Mouse (Mus musculus) kidney, adult 18-20 months (tissue): ENCODE measurements around the gene Pom121l2.

Source experiments
- DNase-seq: peaks from one replicate; pipeline ENCODE4 v3.0.0; 2021

Gene Pom121l2

DNA sequence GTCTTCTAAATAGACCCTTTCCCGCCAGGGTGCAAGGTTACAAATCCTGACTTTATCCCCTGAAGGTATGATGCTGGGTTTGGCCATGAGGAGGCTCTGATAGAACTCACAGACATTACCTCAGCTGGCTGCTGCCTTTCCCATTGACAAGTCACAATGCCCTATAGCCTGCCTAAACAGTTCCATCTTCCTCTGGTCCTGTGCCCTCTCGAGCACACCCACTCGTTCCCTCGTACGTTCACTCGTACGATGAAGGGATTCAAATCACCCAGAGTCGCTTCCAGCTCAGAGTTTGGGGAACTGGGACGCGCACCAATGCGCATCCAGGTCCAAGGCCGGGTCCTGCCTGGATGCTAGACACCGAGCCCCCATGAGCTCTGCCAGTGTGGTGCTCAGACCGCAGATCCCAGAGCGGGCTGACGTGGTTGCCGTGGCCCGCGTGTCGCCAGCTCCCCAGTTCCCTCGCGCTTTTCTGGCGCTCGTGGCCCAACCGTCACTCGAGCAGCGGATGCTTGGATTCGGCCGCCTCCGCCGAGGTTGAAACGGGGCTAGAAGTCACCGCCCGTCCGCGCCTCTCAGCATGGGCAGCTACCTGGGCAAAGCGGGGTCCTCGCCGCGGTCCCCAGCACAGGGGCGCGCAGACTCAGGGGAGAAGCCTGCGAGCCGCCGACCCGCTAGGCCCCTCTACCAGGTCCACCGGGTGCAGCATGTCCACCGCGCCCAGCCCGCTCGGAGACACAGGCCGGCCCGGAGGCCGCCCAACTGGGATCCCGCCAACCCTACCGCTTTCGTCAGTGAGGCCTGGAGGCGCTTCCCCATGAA, at the start of gene Pom121l2:
Gene Pom121l2 (plus strand): TSS at position 214 of the 822 bp plus-strand sequence.
- DNase-seq: peak; percentile 17

DNA sequence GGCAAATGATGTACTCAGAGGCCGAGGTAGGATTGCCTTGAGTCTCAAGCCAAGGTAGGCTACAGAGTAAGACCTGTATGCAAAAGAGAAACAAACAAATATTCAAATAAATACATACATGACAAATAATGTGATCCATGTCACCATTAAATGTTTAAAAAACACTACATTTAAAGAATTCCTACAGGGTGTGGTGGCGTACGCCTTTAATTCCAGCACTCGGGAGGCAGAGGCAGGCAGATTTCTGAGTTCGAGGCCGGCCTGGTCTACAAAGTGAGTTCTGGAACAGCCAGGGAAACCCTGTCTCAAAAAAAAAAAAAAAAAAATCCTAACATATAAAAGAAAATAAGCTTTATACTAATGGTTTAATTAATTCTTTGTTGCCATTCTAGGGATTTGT, 49.3 kb upstream of the Pom121l2 start:
- DNase-seq: no peak

DNA sequence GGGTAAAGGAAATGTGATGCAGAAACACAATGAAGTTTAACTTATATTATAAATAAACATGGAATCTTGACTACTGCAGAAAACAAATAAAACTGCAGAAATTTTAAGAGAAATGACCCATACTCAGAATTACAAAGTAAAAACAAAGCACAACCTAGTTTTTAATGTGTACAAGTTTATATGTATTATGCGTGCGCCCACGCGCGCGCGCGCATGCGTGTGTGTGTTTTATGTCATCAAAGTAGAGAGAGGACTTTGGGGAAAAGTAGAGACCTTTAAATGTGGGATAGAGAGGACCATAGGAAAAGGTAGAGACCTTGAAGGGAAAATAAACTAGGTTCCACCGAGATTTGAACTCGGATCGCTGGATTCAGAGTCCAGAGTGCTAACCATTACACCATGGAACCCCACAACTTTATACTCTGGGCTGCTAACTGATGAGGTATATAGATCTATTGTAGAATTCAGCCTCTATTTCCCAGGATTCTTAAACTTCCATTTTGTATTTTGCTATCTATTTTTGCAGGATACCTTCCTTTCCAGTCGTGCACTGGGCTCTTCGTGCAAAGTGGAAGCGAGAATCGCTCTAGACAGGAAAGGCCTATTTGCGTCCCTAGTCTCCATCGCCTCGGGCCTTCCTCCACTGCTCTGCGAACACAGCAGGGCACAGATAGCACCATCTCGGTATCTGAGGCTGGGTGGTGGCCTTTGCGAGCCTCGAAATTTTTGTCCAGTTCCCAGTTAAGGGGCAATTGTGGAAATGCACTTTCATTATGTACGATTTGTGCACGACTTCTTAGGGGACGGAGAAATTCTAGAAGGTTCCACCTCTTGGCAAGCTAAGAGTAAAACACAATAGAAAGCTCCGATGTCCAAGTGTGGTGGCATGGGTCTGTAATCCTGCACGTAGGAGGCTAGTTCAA, 47.1 kb upstream of the Pom121l2 start:
- no peak for DNase-seq

DNA sequence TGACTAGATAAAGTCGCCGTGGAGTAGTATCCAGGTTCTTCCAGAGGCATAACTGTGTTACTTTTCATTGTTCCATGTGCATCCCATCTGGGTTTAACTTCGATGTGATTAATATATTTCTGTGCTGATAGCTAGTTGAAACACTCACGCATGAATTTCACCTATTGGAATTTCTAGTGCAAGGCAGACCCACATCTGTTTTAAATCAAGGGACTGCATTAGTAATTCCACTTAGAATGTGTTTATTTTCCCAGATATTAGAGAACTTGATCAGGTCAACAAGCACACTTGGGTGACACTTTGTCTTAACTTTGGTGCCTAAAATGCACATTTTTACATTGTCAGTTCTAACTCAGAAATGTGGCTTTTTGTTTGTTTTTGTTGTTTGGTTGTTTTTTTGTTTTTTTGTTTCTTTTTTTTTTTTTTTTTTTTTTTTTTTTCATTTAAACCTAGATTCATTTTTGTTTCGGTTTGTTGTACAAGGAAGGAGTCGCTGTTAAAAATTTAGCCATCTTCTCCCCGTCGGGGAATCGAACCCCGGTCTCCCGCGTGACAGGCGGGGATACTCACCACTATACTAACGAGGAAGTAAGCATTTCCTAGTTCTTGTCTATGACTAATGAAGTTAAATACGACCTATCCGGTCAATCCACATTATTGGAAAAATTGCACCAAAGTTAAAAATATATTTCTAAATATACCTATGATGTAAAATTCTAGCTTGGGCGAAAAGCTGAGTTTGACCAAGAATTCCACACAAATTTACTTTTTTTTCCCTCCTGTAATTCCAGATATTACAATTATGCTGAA, 45.8 kb upstream of the Pom121l2 start:
- peak; percentile 56 for DNase-seq

DNA sequence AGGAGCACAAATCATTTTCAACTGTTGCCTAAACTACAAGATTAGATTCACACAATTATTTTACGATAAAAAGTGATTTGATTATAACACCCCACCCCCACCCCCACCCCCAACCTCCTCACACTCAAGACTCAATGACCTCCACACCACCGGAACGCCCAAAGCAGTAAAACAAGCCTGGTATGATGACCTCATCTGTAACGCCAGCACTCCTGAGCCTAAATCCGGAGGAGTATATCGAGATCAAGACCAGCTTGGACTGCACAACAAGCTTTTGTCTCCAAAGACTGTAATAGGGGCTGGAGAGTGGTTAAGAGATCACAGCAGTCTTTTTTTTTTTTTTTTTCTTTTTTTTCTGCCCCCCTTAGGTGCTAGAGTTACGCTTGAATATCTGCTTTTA, 45.2 kb upstream of the Pom121l2 start:
- DNase-seq: no peak

DNA sequence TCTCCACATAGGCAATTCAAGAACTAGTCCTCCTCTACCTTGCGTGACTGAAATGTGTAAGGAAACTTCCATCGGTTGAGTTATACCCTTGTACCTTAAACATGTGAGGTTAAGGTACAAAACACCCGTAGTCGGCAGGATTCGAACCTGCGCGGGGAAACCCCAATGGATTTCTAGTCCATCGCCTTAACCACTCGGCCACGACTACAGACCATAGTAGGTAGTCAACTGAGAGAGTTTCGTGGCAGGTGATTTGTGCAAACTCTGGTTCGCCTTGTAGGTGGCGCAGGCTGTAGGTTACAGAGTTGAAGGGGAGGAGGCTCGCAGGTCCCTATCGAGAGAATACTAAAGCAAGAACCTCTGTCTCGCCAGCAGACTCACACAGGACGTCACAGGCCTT, 44.0 kb upstream of the Pom121l2 start:
- no peak for DNase-seq

DNA sequence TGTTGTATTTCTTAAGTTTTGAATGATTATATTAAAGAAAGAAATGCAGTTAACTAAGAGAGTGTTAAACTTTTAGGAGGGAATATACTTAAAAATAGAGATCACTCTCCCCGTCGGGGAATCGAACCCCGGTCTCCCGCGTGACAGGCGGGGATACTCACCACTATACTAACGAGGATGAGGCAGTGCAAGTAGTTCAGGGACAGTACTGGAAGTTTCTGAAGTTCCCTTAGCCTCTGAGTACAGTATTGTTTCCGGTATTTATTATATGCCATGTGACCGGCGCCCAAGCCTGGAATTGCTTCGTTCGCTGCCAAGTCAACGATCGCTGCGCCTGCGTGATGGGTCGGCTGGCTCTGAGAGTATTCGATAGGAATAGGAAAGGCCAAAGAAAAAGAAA, 40.8 kb upstream of the Pom121l2 start:
- DNase-seq: peak; percentile 88

DNA sequence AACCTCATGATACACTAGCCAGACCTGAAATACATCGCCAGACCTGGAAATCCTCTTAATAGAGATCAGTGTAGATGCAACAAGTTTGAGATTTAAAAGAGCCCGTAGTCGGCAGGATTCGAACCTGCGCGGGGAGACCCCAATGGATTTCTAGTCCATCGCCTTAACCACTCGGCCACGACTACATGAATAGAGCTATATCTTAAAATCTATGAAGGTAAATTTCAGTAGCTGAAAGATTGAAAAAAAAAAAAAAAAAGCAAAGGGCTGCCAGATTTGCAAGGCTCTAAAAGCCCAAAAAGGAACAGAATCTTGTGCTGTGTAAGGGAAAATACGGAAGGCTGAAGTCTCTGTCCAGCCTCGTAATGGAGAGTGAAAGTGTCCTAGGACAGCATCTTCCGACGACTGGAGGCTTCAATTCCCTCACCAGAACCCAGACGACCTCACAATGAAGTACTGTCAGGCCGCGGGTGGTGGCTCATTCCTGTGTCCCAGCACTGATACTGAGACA, 40.1 kb upstream of the Pom121l2 start:
- peak; percentile 85 for DNase-seq

DNA sequence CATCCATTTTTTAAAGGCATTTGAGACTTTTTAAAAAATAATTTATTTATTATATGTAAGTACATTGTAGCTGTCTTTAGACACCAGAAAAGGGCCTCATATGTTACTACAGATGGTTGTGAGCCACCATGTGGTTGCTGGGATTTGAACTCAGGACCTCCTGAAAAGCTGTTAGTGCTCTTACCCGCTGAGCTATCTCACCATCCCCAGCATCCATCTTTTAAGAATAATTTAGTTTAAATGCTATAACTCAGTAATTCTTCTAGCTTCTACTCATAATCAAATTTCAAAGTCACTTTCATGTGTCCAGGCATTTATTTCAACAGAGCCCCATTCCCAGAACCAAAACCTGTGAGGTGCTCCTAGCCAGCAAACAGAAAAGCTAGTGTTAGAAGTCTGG, 37.4 kb upstream of the Pom121l2 start:
- DNase-seq: no peak

DNA sequence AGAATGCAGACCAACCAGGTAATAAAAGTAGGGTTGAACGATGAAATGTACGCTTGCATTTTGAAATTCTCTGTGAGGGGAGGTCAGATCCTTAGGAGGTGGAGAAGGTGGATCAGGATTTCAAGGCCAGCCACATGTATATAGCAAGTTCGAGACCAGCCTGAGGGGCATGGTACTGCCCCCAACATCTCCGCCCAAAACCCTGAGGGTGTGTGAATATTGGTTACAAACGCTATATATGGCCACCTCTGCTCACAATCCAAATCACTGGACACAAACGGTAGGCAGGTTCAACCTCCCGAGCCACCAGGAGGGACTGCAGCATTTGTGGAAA, 36.4 kb upstream of the Pom121l2 start:
- no peak for DNase-seq

DNA sequence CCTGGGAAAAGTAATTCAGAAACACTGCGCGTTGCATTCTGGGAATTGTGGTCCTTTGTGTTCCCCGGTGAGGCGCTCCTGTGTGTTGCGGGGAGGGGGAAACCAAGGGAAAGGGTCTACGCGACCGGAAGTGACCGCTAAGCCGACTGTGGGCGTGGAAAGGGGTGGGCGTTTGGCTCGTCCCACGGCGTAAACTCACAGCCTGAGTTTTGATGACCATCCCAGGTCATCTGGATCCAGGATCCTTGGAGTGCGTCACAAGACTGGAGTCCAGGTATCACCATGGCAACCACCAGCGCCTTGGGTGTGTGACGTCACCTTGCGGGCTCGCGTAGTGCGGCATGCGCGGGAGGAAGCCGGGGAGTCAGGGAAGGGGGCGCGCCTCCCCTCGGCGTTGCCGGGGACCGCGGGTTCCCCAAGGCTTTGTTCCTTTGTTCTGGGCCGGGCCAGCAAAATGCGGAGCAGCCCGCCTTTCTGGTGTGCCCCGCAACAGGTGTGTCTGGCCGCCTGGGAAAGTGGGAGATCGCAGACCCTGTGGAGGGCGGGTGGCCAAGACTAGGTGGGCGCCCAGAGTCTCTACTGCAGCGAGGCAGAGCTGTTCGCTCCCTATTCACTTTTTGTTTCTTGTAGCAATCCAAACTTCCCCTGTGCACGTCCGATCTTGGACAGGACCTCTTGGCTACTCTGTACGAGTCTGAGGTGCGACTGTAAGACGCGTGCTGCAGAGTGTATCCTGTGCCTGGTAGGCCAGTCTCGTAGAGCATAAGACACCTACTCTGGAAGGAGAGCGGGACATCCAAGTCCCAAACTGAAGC, 35.9 kb upstream of the Pom121l2 start, which contains the start of gene Zfp184:
Gene Zfp184 (plus strand): TSS at position 169 of the 815 bp plus-strand sequence.
- DNase-seq: peak; percentile 88

DNA sequence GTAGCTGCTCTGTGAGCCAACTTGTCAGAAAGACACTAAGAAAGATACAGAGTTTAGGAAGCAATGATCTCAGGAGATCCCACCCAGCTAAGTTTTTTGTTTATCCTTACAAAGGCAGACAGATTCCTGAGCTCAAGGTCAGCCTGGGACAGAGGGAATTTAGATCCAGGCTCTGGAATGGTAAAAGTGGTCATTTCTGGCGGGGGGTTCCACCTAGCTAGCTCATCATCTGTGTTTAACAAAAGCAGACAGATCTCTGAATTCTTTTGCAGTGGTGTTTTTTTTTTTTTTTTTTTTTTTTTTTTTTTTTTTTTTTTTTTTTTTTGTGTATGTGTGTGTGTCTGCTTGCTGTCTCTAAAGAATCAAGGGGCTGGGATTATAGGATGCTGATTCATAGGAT, 11.7 kb upstream of the Pom121l2 start:
- no peak for DNase-seq

DNA sequence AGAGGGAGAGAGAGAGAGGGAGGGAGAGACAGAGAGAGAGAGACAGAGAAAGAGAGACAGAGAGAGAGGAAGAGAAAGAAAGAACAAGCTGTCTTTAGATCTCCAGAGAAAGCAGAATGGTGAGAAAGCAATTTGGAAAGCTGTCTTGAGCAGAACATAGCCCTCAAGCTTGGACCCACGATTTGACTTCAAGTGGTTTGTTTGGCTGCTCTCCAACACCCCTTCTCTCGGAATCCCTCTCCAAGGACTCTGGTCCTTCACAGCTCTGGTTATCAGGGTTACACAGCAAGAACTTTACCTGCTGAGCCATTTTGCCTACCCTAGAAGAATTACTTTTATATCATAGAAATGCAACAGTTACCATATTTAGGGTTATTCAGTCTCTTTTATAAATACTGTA, 11.2 kb upstream of the Pom121l2 start:
- DNase-seq: no peak

DNA sequence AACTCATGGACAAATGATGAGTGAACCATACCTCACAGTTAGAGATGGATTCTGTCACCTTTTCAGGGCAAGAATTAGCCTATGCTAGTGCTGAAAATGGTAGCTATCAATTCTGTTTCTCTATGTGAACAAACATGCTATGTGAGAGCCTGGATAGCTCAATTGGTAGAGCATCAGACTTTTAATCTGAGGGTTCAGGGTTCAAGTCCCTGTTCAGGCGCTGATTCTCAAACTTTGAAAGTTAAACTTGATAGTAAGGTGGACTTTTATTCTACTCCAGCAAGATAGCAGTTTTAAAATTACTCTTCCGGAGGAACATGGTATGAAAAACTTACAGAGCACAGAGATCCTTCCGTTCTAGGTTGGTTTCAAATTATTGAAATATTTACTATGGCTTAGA, 9.4 kb upstream of the Pom121l2 start:
- no peak for DNase-seq

DNA sequence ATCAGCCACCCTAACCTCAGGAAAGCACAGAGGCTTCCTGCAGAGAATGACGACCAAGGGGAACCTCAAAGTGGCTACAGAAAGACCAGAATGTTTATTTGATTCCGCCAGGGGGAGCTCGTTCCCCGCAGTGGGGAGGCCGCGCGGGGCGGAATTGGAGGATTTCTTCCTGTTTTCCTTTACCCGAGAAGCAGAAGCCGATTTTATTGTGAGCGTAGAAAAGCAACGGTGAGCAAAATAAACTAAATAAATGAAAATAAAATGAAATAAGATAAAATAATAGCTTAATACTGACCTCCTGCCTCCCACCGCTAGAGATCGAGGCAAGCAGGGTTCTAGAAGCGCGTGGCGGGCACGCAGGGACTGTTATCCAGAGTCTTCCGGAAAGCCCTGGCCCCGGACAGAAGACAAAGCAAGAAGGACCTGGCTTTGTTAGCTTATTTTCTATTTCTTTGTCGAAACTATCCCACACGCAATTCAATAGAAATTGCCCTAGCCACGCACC, 6.7 kb upstream of the Pom121l2 start:
- DNase-seq: peak; percentile 93

DNA sequence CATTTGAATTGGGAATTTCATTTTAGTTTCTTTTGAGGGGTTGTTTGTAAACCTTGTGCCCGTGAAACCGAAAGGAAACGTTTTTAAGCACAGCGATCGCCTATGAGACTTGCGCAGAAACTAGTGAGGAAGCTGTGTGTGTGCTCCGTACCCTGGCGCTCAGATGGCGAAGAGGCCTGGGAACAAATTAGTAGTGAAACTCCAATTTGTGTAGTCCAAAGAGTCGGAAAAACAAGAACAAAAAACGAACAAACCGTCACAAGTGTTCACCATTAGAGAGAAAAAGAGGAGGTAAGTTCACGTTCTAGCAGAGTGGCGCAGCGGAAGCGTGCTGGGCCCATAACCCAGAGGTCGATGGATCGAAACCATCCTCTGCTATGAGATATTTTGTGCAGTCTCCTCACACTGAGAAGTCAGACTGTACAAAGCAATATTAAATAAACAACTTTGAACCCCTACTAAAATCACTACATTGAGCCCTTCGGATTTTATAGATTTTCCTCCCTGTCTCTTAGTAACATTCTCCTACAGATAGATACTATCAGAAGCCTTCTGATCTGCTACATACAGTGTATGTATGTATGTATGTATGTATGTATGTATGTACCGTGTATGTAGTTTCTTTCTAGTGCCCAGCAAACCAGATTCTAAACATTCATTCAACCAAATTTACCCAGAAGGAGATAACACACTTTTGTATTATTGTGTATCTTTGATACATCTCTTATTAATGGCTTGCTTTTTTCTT, 6.1 kb upstream of the Pom121l2 start:
- peak; percentile 78 for DNase-seq

DNA sequence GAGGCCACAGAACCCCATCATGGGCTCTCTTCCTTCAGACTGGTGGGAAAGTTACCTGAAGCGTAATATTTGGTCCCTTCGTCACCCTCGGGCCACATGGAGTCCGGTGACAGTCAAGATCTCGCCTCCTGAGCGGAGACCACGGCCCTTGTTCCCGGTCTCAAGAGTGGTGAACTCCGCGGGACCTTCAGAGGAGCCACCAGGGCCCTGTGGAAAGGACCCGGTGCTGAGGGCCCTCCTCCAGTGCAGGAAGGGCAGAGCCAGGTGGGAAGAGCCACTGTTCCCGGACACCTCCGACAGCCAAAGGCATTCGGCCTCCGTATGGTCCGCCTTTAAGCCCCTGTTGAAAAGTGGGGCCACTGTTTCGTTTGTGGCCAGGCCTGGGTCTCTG, 804 bp downstream of the Pom121l2 start:
- DNase-seq: no peak

DNA sequence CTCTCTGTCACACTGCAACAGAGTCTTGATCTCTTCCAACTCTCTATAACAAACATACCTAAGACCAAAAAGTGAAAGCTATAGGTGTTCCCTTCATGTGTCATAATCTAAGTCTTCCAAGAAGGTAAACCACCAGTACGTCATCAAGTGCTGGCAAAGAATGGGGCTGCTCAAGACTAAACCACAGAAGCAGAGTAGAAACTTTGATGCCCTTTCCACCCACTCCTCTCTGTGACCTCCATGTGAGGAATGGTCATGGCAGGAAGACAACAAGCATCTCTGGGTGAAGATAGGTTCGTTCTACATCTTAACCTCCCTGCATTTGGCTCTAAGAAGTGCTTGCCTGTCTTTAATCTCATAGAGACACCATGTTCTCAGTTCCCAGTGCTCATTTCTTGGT, 3.5 kb downstream of the Pom121l2 start:
- no peak for DNase-seq

DNA sequence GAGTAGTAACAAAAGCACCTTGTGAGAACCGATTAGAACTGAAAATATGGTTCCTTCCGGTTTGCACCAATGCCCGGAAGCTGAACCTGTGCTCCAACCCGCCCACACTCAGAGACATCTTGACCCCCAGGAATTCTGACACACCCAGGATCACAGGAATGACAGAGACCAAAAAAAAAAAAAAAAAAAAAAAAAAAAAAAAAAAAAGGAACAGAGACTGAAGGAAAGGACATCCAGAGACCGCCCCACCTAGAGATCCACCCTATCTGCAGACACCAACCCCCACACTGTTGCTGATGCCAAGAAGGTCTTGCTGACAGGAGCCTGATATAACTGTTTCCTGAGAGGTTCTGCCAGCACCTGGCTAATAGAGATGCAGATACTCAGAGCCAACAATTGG, 11.6 kb downstream of the Pom121l2 start:
- DNase-seq: no peak

DNA sequence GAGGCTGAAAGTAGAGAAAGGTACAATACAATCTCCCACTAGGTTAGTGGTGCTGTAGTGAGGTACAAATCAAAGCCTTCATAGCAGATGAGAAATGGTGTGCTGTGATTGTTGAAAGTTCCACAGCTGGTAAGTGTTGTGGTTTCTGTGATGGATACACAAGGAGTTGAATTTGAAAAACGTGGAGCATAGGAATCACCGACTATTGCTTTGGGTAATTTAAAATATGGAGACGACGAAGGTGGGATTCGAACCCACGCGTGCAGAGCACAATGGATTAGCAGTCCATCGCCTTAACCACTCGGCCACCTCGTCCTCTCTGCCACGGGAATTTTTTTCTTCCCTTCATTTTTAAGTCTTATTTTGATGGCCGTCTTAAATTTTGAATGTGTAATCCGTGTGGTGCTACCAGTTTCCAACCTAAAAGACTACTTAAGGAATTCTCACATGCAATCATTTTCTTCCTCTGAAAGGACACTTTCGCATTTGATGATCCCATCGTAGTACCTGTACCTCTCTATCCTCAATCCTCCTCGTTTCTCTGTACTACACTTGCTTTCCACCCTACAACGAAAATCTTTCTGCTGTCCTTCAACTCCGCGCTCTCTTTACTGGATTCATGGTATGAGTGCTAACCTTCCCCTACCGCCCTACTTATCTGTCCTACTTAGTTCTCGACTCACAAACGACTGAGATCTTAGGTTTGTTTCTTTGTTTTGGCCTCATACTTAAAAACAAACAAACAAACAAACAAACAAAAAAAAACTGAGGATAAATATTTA, 13.2 kb downstream of the Pom121l2 start:
- peak; percentile 19 for DNase-seq
